Comparison of ENCODE assay signal across 27 mouse cellular contexts in genomic region chr2:135208890-135209289, GRCm38 (mm10).
"Had no signal": no experiment of that assay in that cellular context is flagged by ENCODE, and none has a peak within 500 bp of the region (broad histone marks: within the 10 kb centered on the region; RNA-seq: fewer than 3 reads in every experiment).

No protein-coding gene starts in this region.

- H3K27ac ChIP-seq: gastrocnemius, adult 2 months; heart, embryonic 10.5 days; hindbrain, embryonic 10.5 days; hindbrain, embryonic 12.5 days; hindbrain, embryonic 14.5 days; intestine, embryonic 15.5 days; layer of hippocampus, adult 2 months; limb, embryonic 13.5 days; limb, embryonic 15.5 days had no signal

- DNase-seq: forebrain, postnatal 0 days; gastrocnemius, adult 2 months; gastrocnemius, postnatal 10 days; gastrocnemius, postnatal 25 days; heart, adult 18-20 months; heart, postnatal 10 days; heart, postnatal 4 days; kidney, adult 18-20 months; kidney, adult 8-10 months; kidney, postnatal 10 days; kidney, postnatal 25 days; kidney, postnatal 4 days; layer of hippocampus, adult 9-11 months; layer of hippocampus, postnatal 36 days; left cerebral cortex, postnatal 4 days had no signal

- H3K4me1 ChIP-seq: heart, embryonic 10.5 days; heart, embryonic 12.5 days; hindbrain, embryonic 10.5 days; hindbrain, embryonic 12.5 days; intestine, embryonic 15.5 days; limb, embryonic 13.5 days; limb, embryonic 15.5 days had no signal

- H3K27me3 ChIP-seq: heart, embryonic 12.5 days; hindbrain, embryonic 12.5 days; intestine, embryonic 15.5 days; limb, embryonic 13.5 days; limb, embryonic 15.5 days had no signal

- H3K4me3 ChIP-seq: gastrocnemius, adult 2 months; heart, embryonic 10.5 days; heart, embryonic 12.5 days; hindbrain, embryonic 10.5 days; hindbrain, embryonic 12.5 days; intestine, embryonic 15.5 days; layer of hippocampus, adult 2 months; limb, embryonic 13.5 days; limb, embryonic 15.5 days had no signal

- H3K36me3 ChIP-seq: heart, embryonic 10.5 days; heart, embryonic 12.5 days; hindbrain, embryonic 10.5 days; hindbrain, embryonic 12.5 days; intestine, embryonic 15.5 days; limb, embryonic 13.5 days; limb, embryonic 15.5 days had no signal

- H3K4me2 ChIP-seq: heart, embryonic 12.5 days; hindbrain, embryonic 12.5 days; hindbrain, embryonic 14.5 days; intestine, embryonic 15.5 days; limb, embryonic 13.5 days; limb, embryonic 15.5 days had no signal

- ATAC-seq: forebrain, postnatal 0 days; hindbrain, embryonic 16.5 days; inflammation-experienced regulatory T-cells, adult 6 months; intestine, embryonic 15.5 days; intestine, postnatal 0 days had no signal

- H3K9ac ChIP-seq: forebrain, postnatal 0 days; heart, embryonic 12.5 days; hindbrain, embryonic 12.5 days; hindbrain, embryonic 14.5 days; intestine, embryonic 15.5 days; limb, embryonic 13.5 days; limb, embryonic 15.5 days had no signal

- H3K9me3 ChIP-seq: heart, embryonic 10.5 days; heart, embryonic 12.5 days; hindbrain, embryonic 10.5 days; hindbrain, embryonic 12.5 days; intestine, embryonic 15.5 days; limb, embryonic 13.5 days; limb, embryonic 15.5 days had no signal
